Mouse (Mus musculus) E14TG2a.4 (cell line): ENCODE data around the gene Fndc8.

Experiments used
- CTCF ChIP-seq: conservative IDR thresholded peaks from 2 replicates; pipeline ENCODE4 v1.5.1; 2014; ENCODE audit warnings: low read length
- NANOG ChIP-seq: IDR thresholded peaks from 2 replicates; pipeline ENCODE4 v1.6.1; 2014; ENCODE audit warnings: borderline replicate concordance, low read length, mixed read lengths
- POU5F1 ChIP-seq: IDR thresholded peaks from 2 replicates; pipeline ENCODE4 v1.6.1; 2014; ENCODE audit warnings: low read length, borderline replicate concordance

- no peak for TF ChIP-seq POU5F1
- TF ChIP-seq CTCF: no peak
- TF ChIP-seq NANOG: no peak
These were observed 13.9 kb downstream of the Fndc8 start for GRCm38 (mm10) chr11:82905816-82906215.
